In genomic region chr6:93230450-93230849, GRCm38 (mm10) we compare ENCODE assay signal across 17 mouse cellular contexts.
DNase-seq lines count a peak whose midpoint lies in the region; ATAC-seq lines count a peak whose summit lies in the region.
"Had no signal": no experiment of that assay in that cellular context is flagged by ENCODE, and none has a peak within 500 bp of the region (broad histone marks: within the 10 kb centered on the region; RNA-seq: fewer than 3 reads in every experiment).

No protein-coding gene starts in this region.

- H3K27ac ChIP-seq in heart, embryonic 10.5 days: 0 out of 2 replicates have a peak overlapping the region, but pooled peaks have one; percentile 23
- H3K27ac ChIP-seq in heart, embryonic 11.5 days (ENCODE audit: low read depth, low read length): no peak overlapping the region
- H3K27ac ChIP-seq in lung, embryonic 16.5 days (ENCODE audit: low read length): peak overlapping the region; percentile 37; the same call in 1 of the 2 replicates
- peak overlapping the region; percentile 40 for H3K27ac ChIP-seq in stomach, embryonic 16.5 days (ENCODE audit: low read length)
- H3K27ac ChIP-seq: embryonic facial prominence, embryonic 12.5 days; gastrocnemius, adult 2 months; hindbrain, embryonic 13.5 days had no signal

- H3K4me1 ChIP-seq in heart, embryonic 10.5 days: peaks cover 25% of the 10 kb centered on the region
- peaks cover 10% of the 10 kb centered on the region for H3K4me1 ChIP-seq in heart, embryonic 11.5 days (ENCODE audit: control insufficient read depth, insufficient read depth, low read length)
- peaks cover 29% of the 10 kb centered on the region for H3K4me1 ChIP-seq in lung, embryonic 16.5 days (replicated peaks; ENCODE audit: control insufficient read depth, insufficient read depth, low read length)
- 0 out of 2 replicates have a peak, but pooled peaks cover 3% of the 10 kb centered on the region for H3K4me1 ChIP-seq in stomach, embryonic 16.5 days (ENCODE audit: control insufficient read depth, insufficient read depth, low read length)
- H3K4me1 ChIP-seq: hindbrain, embryonic 13.5 days had no signal

- no peak overlapping the region for H3K4me3 ChIP-seq in heart, embryonic 10.5 days
- no peak overlapping the region for H3K4me3 ChIP-seq in heart, embryonic 11.5 days (ENCODE audit: low read depth, low read length)
- no peak overlapping the region for H3K4me3 ChIP-seq in lung, embryonic 16.5 days (ENCODE audit: low read length)
- no peak overlapping the region for H3K4me3 ChIP-seq in stomach, embryonic 16.5 days (replicated peaks; ENCODE audit: low read length)
- H3K4me3 ChIP-seq: embryonic facial prominence, embryonic 12.5 days; gastrocnemius, adult 2 months; hindbrain, embryonic 13.5 days had no signal

- H3K4me2 ChIP-seq in heart, embryonic 11.5 days: no peak overlapping the region
- H3K4me2 ChIP-seq in lung, embryonic 16.5 days (ENCODE audit: low read depth, low read length): no peak overlapping the region
- H3K4me2 ChIP-seq in stomach, embryonic 16.5 days (ENCODE audit: low read depth, low read length): no peak overlapping the region
- H3K4me2 ChIP-seq: embryonic facial prominence, embryonic 12.5 days; hindbrain, embryonic 13.5 days; liver, embryonic 11.5 days had no signal

- H3K9me3 ChIP-seq in heart, embryonic 10.5 days: no peaks in the 10 kb centered on the region
- H3K9me3 ChIP-seq in heart, embryonic 11.5 days (replicated peaks; ENCODE audit: control insufficient read depth, low read length): no peaks in the 10 kb centered on the region
- H3K9me3 ChIP-seq in lung, embryonic 16.5 days (ENCODE audit: control insufficient read depth, low read length): no peaks in the 10 kb centered on the region
- no peaks in the 10 kb centered on the region for H3K9me3 ChIP-seq in stomach, embryonic 16.5 days (replicated peaks; ENCODE audit: control insufficient read depth, low read length)
- H3K9me3 ChIP-seq: embryonic facial prominence, embryonic 12.5 days; hindbrain, embryonic 13.5 days had no signal

- no peak for DNase-seq in heart, embryonic 10.5 days (ENCODE audit: low spot score)
- no peak for DNase-seq in lung, postnatal 36 days
- peak; percentile 11 for DNase-seq in ZHBTc4 (ENCODE audit: low read depth, low spot score)
- DNase-seq in gastrocnemius, adult 8-10 months (ENCODE audit: low spot score in 2 of 2): no peak
- DNase-seq in adrenal gland, postnatal 10 days: no peak
- DNase-seq: cerebellum, adult 2 months; gastrocnemius, adult 2 months; kidney, adult 11 months; lung, postnatal 14 days; right cerebral cortex, postnatal 25 days had no signal

- no peak overlapping the region for H3K9ac ChIP-seq in heart, embryonic 11.5 days (ENCODE audit: low read depth, low read length)
- H3K9ac ChIP-seq in lung, embryonic 16.5 days (ENCODE audit: low read length): no peak overlapping the region
- H3K9ac ChIP-seq in stomach, embryonic 16.5 days (ENCODE audit: low read length): no peak overlapping the region
- H3K9ac ChIP-seq: embryonic facial prominence, embryonic 12.5 days; hindbrain, embryonic 13.5 days had no signal

- H3K27me3 ChIP-seq in heart, embryonic 10.5 days (ENCODE audit: insufficient read depth, poor library complexity, severe bottlenecking): no peaks in the 10 kb centered on the region
- H3K27me3 ChIP-seq in heart, embryonic 11.5 days (ENCODE audit: control insufficient read depth, insufficient read depth, low read length): no peaks in the 10 kb centered on the region
- H3K27me3 ChIP-seq in lung, embryonic 16.5 days (ENCODE audit: control insufficient read depth, insufficient read depth, low read depth, low read length): no peaks in the 10 kb centered on the region
- no peaks in the 10 kb centered on the region for H3K27me3 ChIP-seq in stomach, embryonic 16.5 days (ENCODE audit: control insufficient read depth, insufficient read depth, low read length)
- H3K27me3 ChIP-seq: embryonic facial prominence, embryonic 12.5 days; hindbrain, embryonic 13.5 days had no signal

- no peak for ATAC-seq in heart, embryonic 11.5 days (replicated peaks; ENCODE audit: insufficient number of reproducible peaks, low FRiP score, low TSS enrichment)
- ATAC-seq in lung, embryonic 16.5 days (ENCODE audit: low read depth): peak; percentile 22; the same call in 1 of the 2 replicates
- ATAC-seq in stomach, embryonic 16.5 days (ENCODE audit: insufficient read depth, low FRiP score): peak; percentile 78
- ATAC-seq: forebrain, embryonic 16.5 days had no signal

- 47% methylated on average over 5 of the region's 5 CpGs for WGBS in heart, embryonic 10.5 days
- 47% methylated on average over 5 of the region's 5 CpGs for WGBS in heart, embryonic 11.5 days (ENCODE audit: insufficient replicate concordance)
- 43% methylated on average over 5 of the region's 5 CpGs for WGBS in lung, embryonic 16.5 days
- WGBS in stomach, embryonic 16.5 days: 27% methylated on average over 5 of the region's 5 CpGs

- no peaks in the 10 kb centered on the region for H3K36me3 ChIP-seq in heart, embryonic 10.5 days
- no peaks in the 10 kb centered on the region for H3K36me3 ChIP-seq in heart, embryonic 11.5 days (ENCODE audit: control insufficient read depth, insufficient read depth, low read length)
- no peaks in the 10 kb centered on the region for H3K36me3 ChIP-seq in lung, embryonic 16.5 days (ENCODE audit: control insufficient read depth, insufficient read depth, low read length)
- no peaks in the 10 kb centered on the region for H3K36me3 ChIP-seq in stomach, embryonic 16.5 days (ENCODE audit: control insufficient read depth, insufficient read depth, low read length)
- H3K36me3 ChIP-seq: embryonic facial prominence, embryonic 12.5 days; hindbrain, embryonic 13.5 days had no signal
